Mouse (Mus musculus) layer of hippocampus, adult 9-11 months (tissue): ENCODE results near the gene Ttll11.

ENCODE experiments used
- DNase-seq: peaks from one replicate; pipeline ENCODE4 v3.0.0; 2022

Ttll11 gene

GRCm38 (mm10) chr2:35979644-35980021 is at the start of gene Ttll11:
TSS of gene Ttll11 (minus strand) at chr2:35979913.
- DNase-seq, result peak; percentile 97

DNA sequence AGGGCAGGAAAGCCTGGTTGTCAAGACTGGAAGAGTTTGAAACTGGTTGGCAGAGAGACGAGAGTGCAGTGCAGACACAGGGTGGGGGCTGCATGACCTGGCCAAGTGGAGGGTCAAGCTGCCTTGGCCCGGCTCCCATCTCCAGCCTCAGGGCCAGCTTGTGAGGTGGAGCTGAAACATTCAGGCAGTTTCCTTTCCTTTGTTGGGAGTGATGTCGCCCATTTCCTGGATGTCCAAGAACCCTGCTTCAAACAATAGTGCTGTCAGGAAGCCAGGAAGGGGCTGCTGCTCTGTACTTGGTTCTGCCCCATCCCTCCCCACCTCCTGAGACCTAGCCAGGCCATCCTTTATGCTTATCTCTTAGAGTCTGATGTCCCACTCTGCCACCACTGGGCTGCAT is 43.6 kb upstream of the Ttll11 start:
- no peak for DNase-seq

GRCm38 (mm10) chr2:36021385-36022159 is 41.9 kb upstream of the Ttll11 start:
- DNase-seq, result peak; percentile 73

DNA sequence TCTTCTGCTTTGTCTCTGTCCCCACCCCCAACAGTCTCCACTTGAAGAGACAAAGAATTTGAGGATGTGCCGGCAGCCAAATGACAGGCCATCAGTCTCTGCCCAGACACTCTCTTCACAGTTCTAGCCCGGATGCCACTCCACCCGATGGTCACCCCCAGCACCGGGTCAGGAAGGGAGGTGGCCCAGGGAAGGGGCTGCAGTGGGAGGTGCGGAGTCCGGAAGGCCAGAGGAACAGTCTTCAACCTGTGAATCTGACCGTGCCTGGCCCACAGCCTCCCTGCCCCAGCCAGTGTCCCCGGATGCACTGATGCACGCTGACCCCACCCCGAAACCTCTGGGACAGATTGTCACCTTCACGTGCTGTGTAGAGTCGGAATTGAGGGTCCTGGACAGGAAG is 33.3 kb upstream of the Ttll11 start:
- DNase-seq, result no peak

DNA sequence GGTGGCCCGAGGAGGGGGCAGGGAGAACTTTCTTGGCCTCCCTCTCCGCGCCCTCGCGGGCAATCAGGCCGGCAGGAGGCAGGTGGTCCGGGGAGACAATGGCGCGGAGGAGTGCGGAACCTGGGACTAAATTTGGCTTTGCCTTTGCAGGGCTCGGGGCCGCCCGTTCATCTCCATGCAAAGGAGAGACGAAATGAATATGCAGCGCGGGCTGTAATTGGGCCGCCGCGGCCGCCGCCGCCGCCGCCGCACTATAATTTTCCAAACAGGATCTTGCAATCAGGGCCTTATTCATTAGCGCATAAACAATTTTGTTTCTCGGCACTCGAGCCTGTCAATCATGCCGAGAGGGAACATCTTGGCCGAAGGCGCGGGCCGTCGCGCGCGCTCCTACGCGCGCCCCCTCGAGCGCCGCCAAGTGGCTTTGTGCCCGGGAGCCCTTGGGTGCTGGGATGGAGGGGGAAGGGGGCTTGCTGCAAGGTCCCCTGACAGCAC is 31.7 kb upstream of the Ttll11 start:
- peak; percentile 38 for DNase-seq

GRCm38 (mm10) chr2:36010579-36010978 is 30.9 kb upstream of the Ttll11 start:
- no peak for DNase-seq

- DNase-seq, result no peak
Measured at GRCm38 (mm10) chr2:36009386-36009785, 29.7 kb upstream of the Ttll11 start.

- no peak for DNase-seq
Measured at GRCm38 (mm10) chr2:36008071-36008470, 28.4 kb upstream of the Ttll11 start.

DNA sequence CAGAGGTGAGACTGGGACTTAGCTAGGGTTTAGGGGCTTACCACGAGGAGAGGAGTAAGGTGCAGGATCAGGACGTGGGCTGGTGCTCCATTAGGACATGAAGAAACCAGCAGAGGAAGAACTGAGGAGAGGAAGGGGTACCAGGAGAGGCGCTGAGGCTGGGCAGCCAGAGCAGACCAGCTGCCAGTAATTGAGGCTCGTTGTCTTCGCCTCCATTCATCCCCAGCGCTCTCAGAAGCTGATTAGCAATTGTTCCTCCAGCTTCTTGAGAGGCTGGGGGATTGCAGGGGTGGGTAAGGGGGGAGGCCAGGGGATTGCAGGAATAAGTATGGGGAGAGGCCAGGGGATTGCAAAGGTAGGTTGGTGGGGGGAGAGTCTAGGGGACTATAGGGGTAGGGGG is 22.5 kb upstream of the Ttll11 start:
- DNase-seq, result no peak

GRCm38 (mm10) chr2:36000390-36000789 is 20.7 kb upstream of the Ttll11 start:
- DNase-seq, result no peak

GRCm38 (mm10) chr2:35999212-35999611 is 19.5 kb upstream of the Ttll11 start:
- no peak for DNase-seq

DNA sequence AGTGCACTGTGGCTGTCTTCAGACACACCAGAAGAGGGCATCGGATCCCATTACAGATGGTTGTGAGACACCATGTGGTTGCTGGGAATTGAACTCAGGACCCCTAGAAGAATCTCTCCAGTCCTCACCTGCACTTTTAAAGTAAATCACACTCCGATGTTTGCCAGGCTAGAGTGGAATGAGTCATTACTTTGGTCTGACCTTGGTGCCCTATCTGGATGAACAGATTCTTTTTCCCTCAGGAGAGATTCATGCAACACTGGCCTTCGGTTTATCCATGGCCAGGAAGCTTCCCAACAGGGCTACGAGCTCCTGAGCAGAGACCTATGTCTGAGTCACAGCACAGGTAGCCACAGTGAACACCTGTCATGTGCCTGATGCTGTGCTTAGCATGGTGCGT is 18.7 kb upstream of the Ttll11 start:
- DNase-seq, result no peak

GRCm38 (mm10) chr2:35996753-35997152 is 17.0 kb upstream of the Ttll11 start:
- no peak for DNase-seq

DNA sequence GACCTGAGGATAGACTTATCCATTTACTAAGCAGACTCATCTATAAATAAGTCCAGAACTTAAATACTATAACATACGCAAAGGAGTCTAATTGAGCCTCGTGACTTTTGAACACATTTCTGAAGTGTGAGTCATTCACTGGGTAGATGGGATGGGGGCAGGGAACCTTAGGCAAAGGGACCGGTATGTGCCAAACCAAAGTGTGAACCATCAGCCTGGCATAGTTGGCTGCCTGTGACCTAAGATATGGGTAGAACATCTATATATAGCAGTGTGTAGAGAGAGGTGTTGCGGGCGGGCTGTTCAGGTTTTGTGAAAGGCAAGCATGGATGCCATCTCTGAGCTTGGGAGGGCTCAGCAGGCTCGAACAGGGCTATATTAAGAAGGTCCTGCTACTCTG is 14.6 kb upstream of the Ttll11 start:
- no peak for DNase-seq

DNA sequence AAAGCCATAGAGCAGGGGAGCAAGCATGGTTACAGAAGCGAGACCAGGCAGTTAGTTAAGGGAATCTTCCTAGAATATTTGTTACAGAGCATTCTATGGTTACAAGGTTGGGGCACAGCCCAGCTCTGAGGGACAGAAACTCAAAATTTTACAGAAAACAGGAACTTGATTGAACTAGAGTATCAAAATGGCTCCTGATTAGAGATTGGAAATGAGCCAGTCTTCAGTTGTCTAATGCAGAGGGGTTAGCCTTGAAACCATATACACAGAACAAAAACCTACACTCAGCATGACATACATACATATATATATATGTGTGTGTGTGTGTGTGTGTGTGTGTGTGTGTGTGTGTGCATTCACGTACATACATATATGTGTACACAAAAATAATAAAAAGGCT is 13.8 kb upstream of the Ttll11 start:
- no peak for DNase-seq

GRCm38 (mm10) chr2:35992259-35992658 is 12.5 kb upstream of the Ttll11 start:
- no peak for DNase-seq

DNA sequence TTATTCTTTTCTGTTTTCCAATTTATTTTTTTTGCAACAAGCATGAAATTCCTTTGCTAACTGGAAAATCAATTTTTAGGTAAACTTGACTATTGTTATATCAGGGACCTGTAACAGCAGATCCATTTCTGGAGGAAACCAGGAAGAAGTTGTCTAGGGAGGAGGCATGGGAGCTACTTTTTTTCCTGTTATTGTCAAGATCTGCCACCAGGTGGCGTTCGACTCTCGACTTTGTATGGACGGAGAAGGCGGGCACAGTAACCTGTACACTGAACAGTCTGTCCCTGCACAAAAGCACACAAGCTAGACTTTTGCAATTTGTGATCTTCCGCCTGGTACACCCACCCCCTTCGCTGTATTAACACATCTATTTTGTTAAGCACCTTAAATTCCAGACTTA is 4.2 kb upstream of the Ttll11 start:
- peak; percentile 68 for DNase-seq

GRCm38 (mm10) chr2:35981872-35982271 is 2.2 kb upstream of the Ttll11 start:
- no peak for DNase-seq

GRCm38 (mm10) chr2:35978941-35979643 is 621 bp downstream of the Ttll11 start:
- DNase-seq, result peak; percentile 23

DNA sequence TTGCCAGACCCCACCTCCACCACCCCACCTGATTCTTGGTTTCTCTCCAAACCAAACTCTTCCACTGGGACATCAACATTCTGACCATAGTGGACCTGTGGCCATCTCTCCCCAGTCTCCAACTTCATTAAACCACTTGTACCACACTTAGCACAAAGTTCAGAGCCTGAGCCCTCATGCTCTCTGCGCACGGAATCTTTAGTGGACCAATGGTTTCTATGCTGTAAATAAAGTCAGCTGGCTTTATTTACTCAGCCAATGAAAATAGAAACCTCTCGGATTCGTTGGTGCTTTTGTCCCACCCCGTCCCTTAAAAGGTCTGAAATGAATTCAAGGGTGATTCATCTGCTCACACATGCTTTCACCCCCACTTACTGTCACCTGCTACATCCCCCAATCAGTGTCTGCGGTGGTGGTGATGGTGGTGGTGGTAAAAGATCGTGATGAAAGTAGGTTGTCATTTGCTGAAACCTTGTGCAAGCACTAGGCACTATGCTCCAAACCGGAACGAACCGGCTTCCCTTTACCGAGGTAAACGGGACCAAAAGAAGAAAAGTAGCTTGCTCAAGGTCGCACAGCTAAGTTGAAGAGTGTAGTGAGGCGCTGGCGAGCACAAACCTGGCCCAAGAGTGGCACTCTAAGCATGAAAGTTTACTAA is 1.3 kb downstream of the Ttll11 start:
- peak; percentile 46 for DNase-seq

- DNase-seq, result no peak
Measured at GRCm38 (mm10) chr2:35977749-35978148, 2.0 kb downstream of the Ttll11 start.

- DNase-seq, result no peak
Measured at GRCm38 (mm10) chr2:35972259-35973001, 7.3 kb downstream of the Ttll11 start.

DNA sequence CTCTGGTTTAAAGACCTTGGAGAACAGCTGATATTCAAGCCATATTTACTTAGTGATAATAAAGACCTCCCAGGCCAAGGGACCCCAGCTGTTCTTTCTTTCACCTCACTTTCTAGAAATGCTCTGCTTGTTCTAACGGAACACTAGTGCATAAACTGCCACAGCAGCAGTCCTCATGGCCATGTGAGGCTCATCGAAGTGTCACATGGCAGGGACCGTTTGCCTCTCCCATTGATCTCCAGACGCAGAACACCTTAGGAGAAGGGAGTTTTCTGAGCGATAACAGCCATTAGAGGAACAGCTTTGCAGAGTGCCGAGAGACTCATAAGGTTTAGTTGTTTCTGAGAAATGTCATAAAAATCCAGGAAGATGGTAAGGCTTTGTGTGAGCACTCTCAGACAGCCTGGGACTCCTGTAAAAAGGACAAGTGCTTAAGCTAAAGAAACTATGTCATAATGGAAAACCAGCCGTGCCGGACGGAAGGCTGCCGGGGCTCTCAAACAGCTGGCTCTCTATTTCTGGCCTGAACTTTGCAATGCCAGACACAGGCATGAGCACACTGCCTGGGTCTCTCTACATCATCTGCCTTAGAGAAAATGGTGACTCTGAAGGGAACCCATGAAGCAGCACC is 13.7 kb downstream of the Ttll11 start:
- no peak for DNase-seq
